Mouse (Mus musculus) heart, postnatal 0 days (tissue): ENCODE results near the gene Picalm. TPM values are rescaled to one million over a fixed set of nuclear protein-coding genes. Genes with fewer than 3 reads are reported as not detected.

ENCODE experiments used
- ATAC-seq: fragments of 200-750 bp; cut with Nextera tagmentation; 2 replicates; pipeline ENCODE4 v1.8.0; 2017; ENCODE audit warnings: low read depth, moderate number of reproducible peaks, moderate library complexity; ENCODE audit not compliant: insufficient read depth
- DNase-seq: peaks from one replicate; pipeline ENCODE4 v3.0.0-alpha.2; 2016; ENCODE audit warnings: low spot score
- H3K27ac ChIP-seq: fragments of 300-500 bp; sonication (generic); 2 replicates; pipeline ENCODE4 v1.5.1; 2014; ENCODE audit warnings: low read depth, mild to moderate bottlenecking
- H3K27me3 ChIP-seq: fragments of 300-500 bp; sonication (generic); 2 replicates; pipeline ENCODE4 v1.6.1; 2014; ENCODE audit warnings: low read length, mixed read lengths; ENCODE audit not compliant: control insufficient read depth, insufficient read depth
- H3K36me3 ChIP-seq: fragments of 300-500 bp; sonication (generic); replicated peaks from 2 replicates; pipeline ENCODE4 v1.6.1; 2014; ENCODE audit warnings: low read length, mixed read lengths; ENCODE audit not compliant: control insufficient read depth, insufficient read depth
- H3K4me1 ChIP-seq: fragments of 300-500 bp; sonication (generic); 2 replicates; pipeline ENCODE4 v1.6.1; 2014; ENCODE audit warnings: antibody characterized with exemption; ENCODE audit not compliant: control insufficient read depth, insufficient read depth
- H3K4me2 ChIP-seq: fragments of 300-500 bp; sonication (generic); 2 replicates; pipeline ENCODE4 v1.6.1; 2014; ENCODE audit warnings: low read depth, mild to moderate bottlenecking, low read length, moderate library complexity
- H3K4me3 ChIP-seq: fragments of 300-500 bp; sonication (generic); 2 replicates; pipeline ENCODE4 v1.5.1; 2014; ENCODE audit warnings: low read depth, low read length
- H3K9ac ChIP-seq: fragments of 300-500 bp; sonication (generic); replicated peaks from 2 replicates; pipeline ENCODE4 v1.6.1; 2014; ENCODE audit warnings: low read depth, low read length, mixed read lengths
- H3K9me3 ChIP-seq: fragments of 300-500 bp; sonication (generic); replicated peaks from 2 replicates; pipeline ENCODE4 v1.6.1; 2016; ENCODE audit warnings: low read length; ENCODE audit not compliant: control insufficient read depth
- CTCF ChIP-seq: IDR thresholded peaks from 2 replicates; pipeline ENCODE4 v1.5.1; 2016; ENCODE audit warnings: antibody characterized with exemption, control low read depth, low read depth
- EP300 ChIP-seq: IDR thresholded peaks from 2 replicates; pipeline ENCODE4 v1.6.1; 2016; ENCODE audit warnings: antibody characterized with exemption, low read depth
- WGBS: fragments of 180-500 bp; shearing (Covaris S2); extraction: QIAGEN DNeasy Blood & Tissue Kit; methylation state at CpG from one replicate; pipeline ENCODE4 v1.1.7; 2014; 5-methylcytosine and 5-hydroxymethylcytosine counted together
- polyA plus RNA-seq: library from polyadenylated mRNA; unstranded; fragments of >200 nt; fragmentation: Nextera tagmentation; extraction: Ambion mirVana; gene quantifications from 2 replicates; pipeline ENCODE4 v1.2.1, GENCODE M21; 2015
- total RNA-seq: library from RNA; depleted of rRNA; stranded (reverse); fragments of >200 nt; gene quantifications from 2 replicates; pipeline ENCODE4 v1.2.3, GENCODE M21; 2014; ENCODE audit warnings: low replicate concordance

Picalm gene
- total and polyA plus RNA-seq, 2 experiments from 2014 or later = 29.2 to 169 TPM

- Histone ChIP-seq H3K4me3 (no peak overlapping the region), H3K4me1 (peaks cover 12% of the 10 kb centered on the region; the same call in 1 of the 2 replicates), H3K9ac (no peak overlapping the region), H3K27me3 (no peaks in the 10 kb centered on the region), H3K4me2 (no peak overlapping the region), H3K36me3 (no peaks in the 10 kb centered on the region), H3K27ac (no peak overlapping the region), H3K9me3 (no peaks in the 10 kb centered on the region)
- ATAC-seq (no peak), DNase-seq (no peak)
- no peak for TF ChIP-seq CTCF
- TF ChIP-seq EP300 = no peak
- 52% methylated on average over 4 of the region's 4 CpGs for WGBS
These were observed 31.8 kb upstream of the Picalm start for GRCm38 (mm10) chr7:90098253-90098652.

DNA sequence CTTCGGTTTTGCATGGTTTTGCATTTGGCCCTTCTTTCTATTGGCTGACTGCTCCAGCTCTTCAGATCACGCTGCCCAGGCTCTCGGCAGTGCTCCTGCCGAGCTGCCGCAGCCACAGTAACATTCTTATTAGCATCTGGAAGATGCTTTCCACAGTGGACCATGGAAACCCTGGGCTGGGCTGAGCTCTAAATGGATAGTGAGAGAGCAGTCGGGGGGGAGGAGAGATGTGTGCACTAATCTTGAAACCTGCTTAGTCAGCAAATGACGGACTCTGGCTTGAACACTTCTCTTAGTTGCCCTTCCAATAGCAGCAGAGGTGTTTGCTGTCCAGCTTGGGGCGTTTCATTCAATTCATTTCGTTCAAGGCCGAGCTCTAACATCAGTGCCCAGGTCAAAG, 30.8 kb upstream of the Picalm start:
- no peaks in the 10 kb centered on the region for H3K36me3 ChIP-seq
- H3K9ac ChIP-seq = no peak overlapping the region
- TF ChIP-seq CTCF (no peak), EP300 (no peak)
- ATAC-seq = no peak
- H3K4me3 ChIP-seq = peak overlapping the region; percentile 13; the same call in 1 of the 2 replicates
- H3K9me3 ChIP-seq = no peaks in the 10 kb centered on the region
- 50% methylated on average over 10 of the region's 10 CpGs for whole genome bisulfite sequencing
- H3K27me3 ChIP-seq = no peaks in the 10 kb centered on the region
- no peak overlapping the region for H3K27ac ChIP-seq
- no peak for DNase-seq
- peak overlapping the region; percentile 45 for H3K4me2 ChIP-seq
- peaks cover 12% of the 10 kb centered on the region; the same call in 1 of the 2 replicates for H3K4me1 ChIP-seq

- DNase-seq = no peak
- no peak overlapping the region for H3K9ac ChIP-seq
- no peaks in the 10 kb centered on the region for H3K27me3 ChIP-seq
- no peak overlapping the region for H3K27ac ChIP-seq
- no peak overlapping the region for H3K4me2 ChIP-seq
- no peak for ATAC-seq
- WGBS = 71% methylated on average over 3 of the region's 3 CpGs
- H3K4me1 ChIP-seq = peaks cover 12% of the 10 kb centered on the region; the same call in 1 of the 2 replicates
- H3K9me3 ChIP-seq = no peaks in the 10 kb centered on the region
- TF ChIP-seq CTCF (no peak), EP300 (no peak)
- H3K36me3 ChIP-seq = no peaks in the 10 kb centered on the region
- no peak overlapping the region for H3K4me3 ChIP-seq
These were observed 29.3 kb upstream of the Picalm start for GRCm38 (mm10) chr7:90100614-90101160.

DNA sequence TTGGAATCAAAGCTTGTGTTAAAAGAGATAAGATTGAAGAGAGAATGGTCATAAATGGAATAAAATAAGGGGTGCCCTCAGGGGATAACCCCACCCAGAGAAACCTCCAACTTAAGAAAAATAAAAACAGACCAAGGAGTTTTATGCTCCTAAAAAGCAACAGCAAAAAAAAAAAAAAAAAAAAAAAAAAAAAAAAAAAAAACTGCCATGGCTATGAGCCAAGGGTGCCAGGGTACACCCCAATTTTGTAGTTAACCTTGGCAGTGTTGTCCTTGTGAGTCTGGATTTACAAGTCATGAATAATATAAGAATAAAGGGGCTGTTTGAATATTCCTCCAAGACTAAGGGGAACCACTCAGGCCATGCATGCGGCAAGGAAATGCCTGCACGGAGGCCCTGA, 13.9 kb upstream of the Picalm start:
- ATAC-seq (no peak), DNase-seq (no peak)
- Histone ChIP-seq H3K27me3 (no peaks in the 10 kb centered on the region), H3K4me2 (no peak overlapping the region), H3K9ac (no peak overlapping the region), H3K27ac (no peak overlapping the region), H3K36me3 (no peaks in the 10 kb centered on the region), H3K4me1 (peaks cover 8% of the 10 kb centered on the region; the same call in 1 of the 2 replicates), H3K4me3 (no peak overlapping the region), H3K9me3 (0 out of 2 replicates have a peak, but pooled peaks cover 9% of the 10 kb centered on the region)
- TF ChIP-seq EP300 (no peak), CTCF (no peak)
- 97% methylated on average over 2 of the region's 2 CpGs for WGBS

DNA sequence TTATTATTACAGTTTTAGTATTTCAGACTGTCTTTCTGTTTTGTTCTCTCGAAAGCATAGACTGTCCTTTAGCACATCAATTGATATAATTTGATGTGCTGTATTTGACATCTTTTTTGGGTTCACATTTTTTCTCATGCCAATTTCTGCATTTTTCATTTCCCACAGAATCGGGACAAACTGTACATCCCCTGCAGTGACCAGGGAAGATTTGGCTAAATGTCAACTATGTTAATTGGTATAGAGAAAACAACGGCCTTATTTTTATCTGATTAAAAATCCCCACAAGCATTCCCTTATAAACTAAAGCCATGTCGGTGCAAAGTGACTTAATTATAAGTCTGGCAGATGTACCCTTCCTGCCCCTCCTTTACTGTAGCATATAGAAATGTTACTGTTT, 9.9 kb upstream of the Picalm start:
- H3K9me3 ChIP-seq = no peaks in the 10 kb centered on the region
- no peak overlapping the region for H3K27ac ChIP-seq
- no peak overlapping the region for H3K4me3 ChIP-seq
- no peaks in the 10 kb centered on the region for H3K36me3 ChIP-seq
- peaks cover 10% of the 10 kb centered on the region; the same call in 1 of the 2 replicates for H3K4me1 ChIP-seq
- H3K9ac ChIP-seq = no peak overlapping the region
- DNase-seq (no peak), ATAC-seq (no peak)
- 46% methylated on average over 4 of the region's 4 CpGs for WGBS
- no peak for TF ChIP-seq CTCF
- no peak for TF ChIP-seq EP300
- no peaks in the 10 kb centered on the region for H3K27me3 ChIP-seq
- H3K4me2 ChIP-seq = no peak overlapping the region

DNA sequence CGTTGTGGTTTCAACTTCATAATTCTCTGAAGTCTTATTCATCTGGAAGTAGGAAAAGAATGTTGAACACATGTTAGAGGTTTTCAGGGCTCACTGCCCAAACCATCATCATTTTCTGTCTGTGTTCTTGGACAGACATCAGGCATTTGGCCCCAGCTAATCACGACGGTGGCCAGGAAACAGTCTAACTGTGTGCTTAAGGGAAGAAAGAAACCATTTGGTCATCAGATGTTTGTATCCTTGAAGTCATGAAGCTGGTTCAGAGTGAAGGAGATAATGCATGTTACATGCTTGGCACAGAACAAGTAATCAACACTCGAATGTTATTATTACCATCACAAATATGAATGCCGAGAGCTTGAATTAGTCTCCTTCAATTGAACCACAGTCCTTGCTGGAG, 5.0 kb upstream of the Picalm start:
- no peak overlapping the region for H3K9ac ChIP-seq
- no peak overlapping the region for H3K4me3 ChIP-seq
- peak overlapping the region; percentile 87 for H3K27ac ChIP-seq
- no peaks in the 10 kb centered on the region for H3K9me3 ChIP-seq
- H3K4me2 ChIP-seq = no peak overlapping the region
- DNase-seq (peak; percentile 67), ATAC-seq (no peak)
- no peaks in the 10 kb centered on the region for H3K36me3 ChIP-seq
- TF ChIP-seq EP300 (peak; percentile 52; the same call in 1 of the 2 replicates), CTCF (no peak)
- no peaks in the 10 kb centered on the region for H3K27me3 ChIP-seq
- H3K4me1 ChIP-seq = peaks cover 12% of the 10 kb centered on the region; the same call in 1 of the 2 replicates
- 31% methylated on average over 5 of the region's 5 CpGs for WGBS
